Mouse (Mus musculus) ES-Bruce4 (cell line): Measurements from ENCODE around the gene Selenof.

ENCODE experiments used
- CTCF ChIP-seq: IDR thresholded peaks from one replicate; pipeline ENCODE4 v1.8.1; 2011; ENCODE audit warnings: low read depth, low read length
- POLR2A ChIP-seq: IDR thresholded peaks from one replicate; pipeline ENCODE4 v1.8.1; 2011; ENCODE audit warnings: low read length; ENCODE audit not compliant: insufficient read depth

DNA sequence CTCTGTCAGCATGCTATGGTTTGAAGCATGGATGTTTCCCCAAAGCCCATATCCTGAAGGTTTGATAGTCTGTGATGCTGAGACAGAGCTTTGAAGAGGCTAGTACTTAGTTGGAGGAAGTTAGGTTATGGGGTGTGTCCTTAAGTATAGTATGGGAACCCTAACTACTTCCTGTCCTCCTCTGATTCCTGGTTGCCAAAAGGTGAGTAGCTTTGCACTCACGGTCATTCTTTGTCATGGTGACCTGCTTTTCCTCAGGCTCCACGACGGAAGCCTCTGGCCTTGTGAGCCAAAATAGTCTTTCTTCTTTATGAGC, 58.8 kb downstream of the Selenof start:
- no peak for TF ChIP-seq POLR2A
- TF ChIP-seq CTCF: no peak
